Mouse (Mus musculus) spleen, postnatal 36 days (tissue): ENCODE measurements around the gene Ier5.

Experiments
- DNase-seq, 2 experiments: peaks; one replicate each; pipeline ENCODE4 v3.0.0; 2022; ENCODE audit warnings: low spot score in 2 of 2, mixed read lengths in 1 of 2

Ier5 gene

DNA sequence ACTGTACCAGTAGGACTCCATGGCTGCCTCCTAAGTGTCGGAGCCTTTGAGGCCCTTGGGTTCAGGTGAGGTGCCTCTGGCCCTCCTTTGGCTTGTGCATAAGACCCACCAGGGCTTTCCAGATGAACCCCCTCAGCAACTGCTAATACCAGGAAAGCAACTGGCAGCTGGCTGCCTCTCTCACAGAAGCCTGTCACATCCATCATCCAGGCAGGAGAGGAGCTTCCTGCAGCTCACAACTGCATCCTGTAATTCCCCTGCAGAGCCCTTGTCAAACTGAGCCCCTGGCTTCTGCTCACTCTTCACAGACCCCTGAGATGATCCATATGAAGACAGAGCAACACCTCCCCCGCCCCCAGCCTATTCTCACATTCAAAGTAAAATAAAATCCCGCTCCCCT lies 21.8 kb downstream of the Ier5 start:
- DNase-seq, result no peak

DNA sequence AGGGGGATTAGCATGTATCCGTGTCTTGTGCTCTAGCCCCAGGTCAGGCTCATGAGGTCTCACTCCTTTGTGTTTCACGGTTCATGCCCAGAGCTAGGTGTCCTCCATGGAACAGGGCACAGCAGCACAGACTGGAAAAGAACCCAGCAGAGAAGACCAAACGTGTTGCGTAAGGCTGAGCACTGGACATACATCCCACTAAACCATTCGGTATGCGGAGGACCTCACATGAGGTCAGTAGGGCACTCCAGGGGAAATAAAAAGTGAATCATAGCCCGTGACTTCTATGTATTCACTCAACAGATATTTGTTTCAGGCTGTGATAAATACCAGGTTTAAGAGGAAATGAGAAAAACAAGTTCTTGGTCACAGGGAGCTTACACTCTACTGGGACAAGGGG lies 23.6 kb downstream of the Ier5 start:
- no peak for DNase-seq

DNA sequence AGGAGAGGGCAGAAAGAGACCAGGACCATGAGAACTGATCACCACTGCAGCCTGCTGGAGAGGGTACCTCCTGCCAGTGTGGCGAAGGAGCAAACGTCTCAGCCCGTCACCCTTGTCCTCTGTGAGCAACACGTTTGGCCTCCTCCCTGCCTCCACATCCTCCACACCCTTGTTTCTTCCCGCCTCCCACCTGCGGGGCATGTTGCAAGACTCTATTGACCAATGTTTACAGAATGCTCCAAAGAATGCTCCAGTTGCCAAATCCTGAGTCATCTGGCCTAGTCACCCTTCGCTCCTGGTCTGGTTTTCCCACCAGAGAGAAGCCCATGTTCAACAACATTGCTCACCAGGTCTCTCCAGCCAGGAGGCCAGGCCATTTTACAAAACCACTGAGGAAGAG lies 24.6 kb downstream of the Ier5 start:
- no peak for DNase-seq

DNA sequence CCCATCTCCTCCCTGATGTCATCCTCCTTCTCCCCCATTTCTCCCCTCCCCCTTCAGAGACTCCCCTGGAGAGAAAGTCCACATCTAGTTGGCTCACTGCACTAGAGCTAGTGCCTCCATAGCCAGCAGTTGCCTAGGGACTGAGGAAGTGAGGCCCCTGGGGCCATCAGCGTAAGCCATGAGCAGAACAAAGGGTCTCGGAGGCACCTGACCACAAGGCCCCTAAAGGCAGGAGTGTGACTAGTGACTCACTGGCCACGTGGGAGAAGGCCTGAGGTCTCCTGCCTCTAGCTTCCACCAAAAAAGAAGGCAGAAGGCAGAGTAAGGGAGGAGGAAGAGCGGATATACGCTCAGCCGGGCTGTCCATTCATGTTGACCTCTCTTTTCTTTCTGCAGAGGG lies 25.5 kb downstream of the Ier5 start:
- no peak for DNase-seq

DNA sequence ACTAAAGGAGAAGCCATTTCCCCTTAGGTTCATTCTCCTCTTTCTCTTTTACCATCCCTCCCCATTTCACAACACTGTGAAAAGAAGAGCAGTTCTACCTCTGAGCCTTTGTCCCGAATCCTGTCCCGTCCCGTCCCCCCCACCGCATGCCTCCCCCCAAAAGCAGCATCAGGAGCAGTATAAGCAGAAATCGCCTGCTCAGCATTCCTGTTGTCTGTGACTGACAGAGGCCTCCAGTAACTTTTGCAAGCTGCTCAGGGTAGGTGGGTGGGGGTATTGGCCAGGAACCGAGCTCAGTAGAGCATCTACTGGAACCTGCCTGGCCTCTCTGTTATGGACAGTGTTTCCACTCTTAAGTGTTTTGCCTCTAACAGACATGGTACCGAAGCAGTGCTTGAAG lies 26.3 kb downstream of the Ier5 start:
- DNase-seq, result no peak

DNA sequence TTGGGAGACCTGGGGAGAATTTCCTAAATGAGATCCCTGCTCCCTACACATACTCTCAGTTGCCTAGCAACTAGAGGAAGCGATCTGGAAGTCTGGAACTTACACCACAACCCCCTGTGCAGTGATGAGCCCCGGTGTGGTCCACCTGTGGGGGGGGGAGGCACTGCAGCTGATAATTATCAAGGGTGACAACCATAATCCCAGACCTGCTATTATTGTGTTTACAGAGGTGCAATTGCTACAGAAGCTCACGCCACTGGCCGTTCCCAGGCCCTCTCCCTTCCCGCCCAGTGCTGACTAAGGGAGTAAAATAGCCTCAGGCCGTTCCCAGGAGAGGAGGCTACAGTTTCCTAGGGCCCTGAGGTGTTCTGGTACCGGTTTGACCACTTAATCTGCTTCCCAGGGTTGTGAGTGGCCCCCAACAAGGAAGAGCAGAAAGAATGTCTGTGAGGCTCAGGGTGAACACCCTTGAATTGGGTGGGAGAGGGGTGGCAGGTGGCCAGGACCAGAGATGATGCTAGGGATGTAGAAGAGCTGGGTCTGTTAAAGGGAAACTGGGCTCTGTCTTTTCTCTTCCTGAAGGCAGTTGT lies 28.1 kb downstream of the Ier5 start:
- DNase-seq, result no peak

DNA sequence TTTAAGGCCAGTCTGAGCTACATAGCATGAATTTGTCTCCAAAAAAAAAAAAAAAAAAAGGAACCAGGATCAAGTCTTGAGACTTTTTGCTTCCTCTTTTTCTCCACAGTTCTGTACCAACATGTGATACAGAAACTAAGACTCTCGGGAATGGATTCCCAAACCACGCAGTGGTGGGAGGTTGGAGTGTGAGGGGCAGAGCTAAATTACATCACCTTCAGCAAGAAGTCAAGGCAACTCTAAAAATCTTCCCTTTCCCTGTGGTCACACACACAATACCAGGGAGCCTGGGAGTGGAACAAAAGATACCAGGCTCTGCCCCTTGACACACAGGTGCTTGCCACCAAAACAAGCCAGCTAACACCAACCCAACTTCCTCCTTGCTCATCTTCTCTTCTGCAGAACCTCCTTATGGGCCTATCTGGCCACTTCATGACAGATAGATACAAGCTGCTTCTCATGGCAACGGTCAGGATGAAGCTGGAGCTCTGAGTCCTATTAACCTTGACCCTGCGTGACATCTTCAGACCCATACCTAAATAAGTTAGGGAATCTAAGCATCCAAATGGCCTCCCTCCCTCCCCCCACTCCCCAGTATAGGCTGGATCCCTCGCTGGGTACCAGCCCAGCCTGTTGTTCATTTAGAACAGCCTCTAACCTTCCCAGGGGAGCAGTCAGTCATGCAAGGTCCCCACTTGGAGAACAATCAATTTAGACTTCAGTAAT lies 28.7 kb downstream of the Ier5 start:
- DNase-seq, result peak; percentile 51 to 55

DNA sequence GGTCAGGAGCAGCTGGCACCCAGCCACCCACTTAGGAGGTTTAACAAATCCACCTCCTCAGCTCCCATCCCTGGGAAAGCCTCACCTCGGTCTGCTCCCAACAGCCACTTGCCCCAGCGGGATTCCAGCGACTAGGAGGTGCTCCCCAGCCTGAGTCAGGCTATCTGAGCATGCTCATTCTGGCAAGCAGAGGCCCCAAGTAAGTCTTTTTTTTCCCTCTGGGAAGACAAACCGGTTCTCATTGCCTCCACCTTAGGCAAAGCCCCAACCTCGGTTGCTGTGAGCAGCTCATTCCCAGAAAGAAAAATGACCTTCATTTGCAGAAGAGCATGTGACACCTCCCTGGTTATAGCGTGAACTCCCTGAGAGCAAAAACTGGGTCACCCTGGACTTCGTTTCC lies 29.7 kb downstream of the Ier5 start:
- DNase-seq, result no peak

DNA sequence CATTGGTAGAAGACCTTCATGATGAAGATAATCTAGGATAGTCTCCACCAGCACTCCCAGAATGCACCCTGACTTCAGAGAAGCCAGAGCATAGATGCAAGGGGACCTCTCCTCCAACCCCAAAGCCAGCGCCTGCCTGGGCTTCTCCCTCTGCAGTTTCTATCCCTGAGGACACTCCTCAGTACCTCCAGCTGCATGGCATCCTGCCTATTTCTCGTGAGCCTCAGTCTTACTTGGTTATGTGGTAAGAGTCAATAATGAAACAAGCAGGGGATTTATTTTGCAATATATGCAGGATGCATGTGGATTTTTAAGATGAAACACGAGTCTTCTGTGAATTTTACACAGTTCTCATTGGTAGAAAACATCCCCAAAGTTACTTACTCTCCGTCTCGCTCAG lies 33.2 kb downstream of the Ier5 start:
- no peak for DNase-seq

DNA sequence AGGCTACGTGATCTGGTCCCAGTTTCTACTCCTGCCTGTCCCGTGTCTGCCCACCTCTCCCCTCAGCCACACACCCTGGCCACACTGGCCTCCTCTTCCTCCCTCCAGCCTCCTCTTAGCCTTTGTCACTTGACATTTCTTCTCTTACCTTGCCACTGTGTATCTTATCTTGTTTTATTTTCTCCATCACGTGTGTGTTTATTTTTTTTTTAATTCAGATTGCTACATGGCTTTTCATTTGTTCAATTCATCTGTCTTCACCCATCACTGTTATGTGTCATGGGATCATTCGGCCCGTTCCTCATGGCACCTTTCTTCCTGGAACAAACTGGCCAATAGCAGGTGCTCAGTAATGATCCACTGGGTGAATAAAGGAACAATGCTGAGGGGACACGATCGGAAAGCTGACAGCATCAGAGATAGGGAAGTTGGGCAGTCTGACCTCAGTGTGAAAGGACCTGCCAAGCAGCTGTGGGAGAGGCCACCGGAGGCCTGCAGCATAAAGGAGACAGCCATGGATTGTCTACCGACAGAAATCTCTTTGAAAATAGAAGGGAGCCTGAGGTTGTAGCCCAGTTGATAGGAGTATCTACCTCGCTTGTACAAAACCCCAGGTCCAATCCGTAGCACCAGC lies 34.3 kb downstream of the Ier5 start:
- DNase-seq, result no peak

DNA sequence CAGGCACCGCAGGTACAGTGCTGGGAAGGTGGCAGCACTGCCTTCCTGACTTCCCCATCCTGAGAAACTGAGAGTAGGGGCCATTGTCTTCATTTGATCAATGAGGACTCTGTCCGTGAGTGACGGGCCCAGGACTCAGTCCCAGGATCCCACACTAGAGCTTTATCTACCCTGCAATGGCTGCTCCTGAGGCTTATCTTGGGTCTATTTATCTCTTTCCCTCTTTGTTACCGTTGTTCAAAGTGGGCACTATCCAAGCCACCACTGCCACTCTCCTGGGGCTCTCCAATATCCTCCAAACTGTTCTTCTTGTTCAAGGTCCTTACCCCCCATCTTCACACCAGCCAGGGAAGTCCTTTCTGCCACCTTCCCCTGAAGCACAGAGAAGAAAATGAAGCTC lies 34.8 kb downstream of the Ier5 start:
- DNase-seq, result no peak

DNA sequence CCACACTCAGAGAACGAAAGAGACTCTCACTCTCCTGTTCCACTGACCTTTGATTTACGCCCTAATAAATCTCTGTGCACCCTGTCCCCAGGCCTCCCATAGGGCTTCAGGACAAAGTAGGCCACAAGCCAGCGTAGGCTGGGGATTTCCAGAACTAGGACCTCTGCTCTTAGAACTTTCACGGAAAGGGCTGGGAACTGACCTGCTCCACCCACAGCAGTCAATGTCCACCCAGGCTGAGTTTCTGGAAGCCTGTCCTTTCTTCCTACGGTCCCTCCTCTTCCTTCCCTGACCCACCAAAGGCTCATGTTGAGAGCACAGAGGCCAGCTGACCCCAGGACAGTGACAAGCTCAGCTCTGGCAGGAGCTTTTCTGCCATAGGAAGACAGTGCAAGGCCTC lies 35.3 kb downstream of the Ier5 start:
- no peak for DNase-seq

DNA sequence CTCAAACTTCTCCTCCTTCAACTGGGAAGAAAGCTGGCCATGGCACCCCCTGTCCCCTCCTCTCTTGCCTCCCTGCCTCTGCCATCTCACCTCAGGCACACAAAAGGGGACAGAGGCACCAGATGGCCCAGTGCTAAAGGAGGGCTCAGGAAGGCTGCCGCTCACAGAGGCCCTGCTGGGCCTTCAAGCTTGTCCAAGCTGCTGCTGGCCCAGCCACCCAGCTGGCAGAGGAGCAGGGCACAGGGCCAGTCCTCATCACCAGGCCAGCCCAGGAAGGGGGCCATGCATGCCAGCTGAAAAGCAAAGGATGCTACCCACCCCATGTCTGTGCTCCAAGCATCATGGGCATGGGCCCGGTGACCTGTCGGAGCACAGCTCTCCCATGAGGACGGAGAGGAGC lies 36.5 kb downstream of the Ier5 start:
- no peak for DNase-seq

DNA sequence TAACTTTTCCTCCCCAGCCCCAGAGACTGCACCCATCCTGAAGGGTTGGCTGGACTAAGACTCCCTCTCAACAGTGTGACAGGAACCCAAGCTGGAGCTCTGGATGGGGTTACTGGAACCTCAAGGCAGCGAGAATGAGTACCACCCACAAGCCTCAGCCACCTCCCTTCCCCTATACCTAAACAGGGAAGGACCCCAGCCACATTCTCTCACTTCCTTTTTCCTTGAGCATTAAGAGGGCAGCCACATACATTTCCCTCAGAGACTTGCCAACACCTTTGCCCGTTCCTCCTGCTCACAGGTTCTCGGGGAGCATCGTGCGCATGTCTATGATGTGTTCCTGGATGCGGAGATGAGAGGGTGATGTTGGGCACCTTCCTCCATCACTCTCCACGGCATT lies 37.4 kb downstream of the Ier5 start:
- peak; percentile 72 to 77 for DNase-seq

DNA sequence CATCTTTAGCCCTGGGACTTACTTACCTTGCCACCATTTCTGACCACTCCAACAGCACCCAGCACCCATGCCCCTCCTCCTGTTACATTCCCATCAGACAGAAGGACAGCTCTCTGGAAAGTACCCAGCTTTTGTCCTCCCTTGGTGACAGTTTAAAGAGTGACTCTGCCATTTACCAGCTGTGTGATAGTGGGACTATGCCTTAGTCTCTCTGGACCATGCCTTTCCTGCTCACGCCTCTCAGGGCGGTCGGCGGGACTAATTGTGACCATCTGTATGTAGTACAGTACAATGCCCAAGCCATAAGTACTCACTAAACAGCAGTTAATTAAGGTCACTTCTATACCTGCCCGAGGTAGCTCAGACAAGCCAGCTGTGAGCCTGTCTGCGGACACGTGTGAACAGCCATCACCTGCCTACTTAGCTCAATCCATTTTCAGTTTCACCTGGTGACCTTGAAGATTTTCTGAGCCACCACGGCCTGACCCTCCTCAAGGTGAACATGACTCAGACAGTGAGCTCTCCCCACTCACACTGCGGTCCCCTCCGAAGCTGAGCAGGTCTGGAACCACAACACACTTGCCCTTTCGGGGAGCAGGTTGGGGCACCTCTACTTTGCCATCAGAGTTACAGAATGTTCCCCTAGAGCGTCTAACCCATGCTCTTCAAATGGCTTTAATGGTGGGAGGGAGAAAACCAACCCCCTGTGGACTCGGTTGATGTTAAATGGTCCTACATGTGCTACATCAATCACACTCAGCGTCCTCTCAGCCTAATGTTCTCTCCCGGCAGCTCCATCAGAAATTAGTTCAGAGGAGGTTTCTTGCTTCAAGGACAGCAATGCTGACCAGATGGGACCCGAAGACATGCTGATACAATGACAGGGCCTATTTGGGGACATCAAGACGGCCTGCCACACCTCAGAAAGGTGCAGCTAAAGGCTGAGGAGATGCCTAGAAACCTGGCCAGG lies 38.3 kb downstream of the Ier5 start:
- DNase-seq, result no peak

DNA sequence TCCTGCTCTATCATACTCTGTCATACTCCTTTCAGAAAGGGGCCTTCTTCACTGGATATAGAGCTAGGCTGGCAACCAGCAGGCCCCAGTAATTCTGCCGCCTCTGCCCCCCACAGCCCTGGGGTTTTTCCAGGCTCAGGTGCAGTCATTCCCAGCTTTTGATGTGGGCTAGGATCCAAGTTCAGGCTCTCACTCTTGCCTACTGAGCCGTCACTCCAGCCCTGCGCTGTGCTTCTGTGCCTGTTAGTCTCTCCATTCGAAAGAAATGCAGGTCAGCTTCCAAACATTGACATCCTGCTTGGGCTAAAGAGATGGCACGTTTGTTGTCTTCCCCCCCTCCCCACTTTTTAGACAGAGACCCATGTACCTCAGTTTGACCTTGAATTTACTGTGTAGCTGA lies 39.2 kb downstream of the Ier5 start:
- DNase-seq, result no peak

DNA sequence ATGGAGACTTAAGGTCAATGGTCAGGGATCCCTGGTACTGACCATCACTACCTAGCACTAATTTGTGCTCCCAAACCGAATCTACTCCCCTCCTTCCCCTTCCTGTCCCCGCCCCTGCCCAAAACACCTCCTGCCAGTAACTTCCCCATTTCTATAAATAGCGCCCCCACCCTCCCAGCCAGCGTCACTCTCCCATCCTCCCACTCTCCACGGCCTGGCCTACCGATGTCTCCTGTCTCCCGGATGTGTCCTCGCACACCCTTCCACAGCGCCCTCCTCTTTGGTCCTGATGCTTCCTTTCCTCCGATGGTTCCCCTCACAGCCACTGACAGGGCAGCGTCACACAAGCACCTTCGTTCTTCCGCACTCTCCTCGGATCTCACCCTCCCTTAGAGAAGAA lies 39.9 kb downstream of the Ier5 start:
- DNase-seq, result peak; percentile 89 to 91

DNA sequence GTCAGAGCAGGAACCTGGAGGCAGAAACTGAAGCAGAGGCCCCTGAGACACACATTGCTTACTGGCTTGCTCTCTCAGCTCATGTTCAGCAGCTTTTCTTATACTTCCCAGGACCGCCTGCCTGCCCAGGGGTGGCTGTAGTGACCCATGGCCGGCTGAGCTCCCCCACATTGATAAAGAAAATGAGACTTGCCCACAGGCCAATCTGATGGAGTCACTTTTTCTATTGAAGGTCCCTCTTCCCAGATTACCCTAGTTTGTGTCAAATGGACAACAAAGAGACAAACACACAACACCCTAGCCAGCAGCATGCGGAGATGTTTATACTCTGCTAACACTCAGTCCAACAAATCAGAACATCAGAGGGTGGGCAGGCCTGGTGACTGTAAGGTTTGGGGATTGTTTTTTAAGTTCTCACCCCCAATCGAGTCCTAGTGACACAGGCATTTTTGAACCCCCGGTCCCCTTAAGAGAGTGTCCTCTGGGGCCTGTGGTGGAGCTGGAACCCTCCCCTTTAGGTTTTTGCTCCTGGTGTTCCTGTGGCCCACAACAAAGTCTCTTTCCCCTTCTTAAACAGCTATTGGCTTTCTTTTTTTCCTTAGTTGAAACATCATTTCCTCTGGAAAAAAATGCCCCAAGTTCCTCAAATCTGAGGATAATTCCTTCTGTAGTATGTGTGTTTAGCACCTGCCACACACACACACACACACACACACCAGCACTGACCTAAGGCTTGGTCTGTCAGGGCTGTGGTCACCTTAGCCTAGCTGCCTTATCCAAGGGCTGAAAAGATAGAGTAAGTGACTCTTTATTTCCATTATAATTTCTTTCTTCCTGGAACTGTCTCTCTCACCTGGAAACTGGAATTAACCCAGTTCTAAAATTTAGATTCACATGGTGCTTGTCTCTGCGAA lies 41.1 kb downstream of the Ier5 start:
- no peak for DNase-seq

DNA sequence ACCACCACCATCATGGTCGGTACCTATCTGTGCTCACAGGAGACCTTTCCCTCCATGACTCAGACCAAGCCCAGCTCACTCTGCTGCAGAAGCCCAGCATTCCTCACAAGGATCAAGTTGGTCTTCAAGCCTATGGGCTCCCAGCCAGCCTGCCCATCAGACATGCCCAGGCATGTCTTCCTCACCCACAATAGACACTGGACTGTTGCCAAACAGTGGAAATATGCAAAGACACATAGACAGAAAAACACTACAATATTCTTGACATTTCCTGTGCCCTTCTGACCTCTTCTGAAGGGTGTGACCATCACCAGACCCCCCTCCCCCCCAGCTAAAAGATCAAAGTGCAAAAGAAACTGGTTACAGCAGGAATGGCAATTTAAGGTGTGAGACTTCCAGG lies 43.3 kb downstream of the Ier5 start:
- no peak for DNase-seq

DNA sequence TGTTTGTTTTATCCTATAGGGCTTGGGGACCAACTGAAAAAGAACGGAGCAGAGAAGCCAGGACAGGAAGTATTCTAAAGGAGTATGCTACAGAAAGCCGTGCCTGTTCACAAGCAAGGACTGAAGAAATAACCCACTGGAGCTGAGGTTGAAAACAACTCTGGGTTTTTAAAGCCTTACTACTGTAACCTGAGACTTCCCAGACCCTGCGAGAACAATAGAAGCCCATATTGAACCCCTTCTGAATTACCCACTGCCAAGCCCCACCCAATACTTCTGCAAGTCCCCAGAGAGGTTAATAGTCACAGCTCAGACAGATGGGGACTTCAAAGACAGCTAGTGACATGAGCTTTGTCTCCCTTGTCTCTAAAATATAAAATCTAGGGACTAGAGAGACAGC lies 44.4 kb downstream of the Ier5 start:
- DNase-seq, result peak in 1 of 2 experiments; percentile 47

DNA sequence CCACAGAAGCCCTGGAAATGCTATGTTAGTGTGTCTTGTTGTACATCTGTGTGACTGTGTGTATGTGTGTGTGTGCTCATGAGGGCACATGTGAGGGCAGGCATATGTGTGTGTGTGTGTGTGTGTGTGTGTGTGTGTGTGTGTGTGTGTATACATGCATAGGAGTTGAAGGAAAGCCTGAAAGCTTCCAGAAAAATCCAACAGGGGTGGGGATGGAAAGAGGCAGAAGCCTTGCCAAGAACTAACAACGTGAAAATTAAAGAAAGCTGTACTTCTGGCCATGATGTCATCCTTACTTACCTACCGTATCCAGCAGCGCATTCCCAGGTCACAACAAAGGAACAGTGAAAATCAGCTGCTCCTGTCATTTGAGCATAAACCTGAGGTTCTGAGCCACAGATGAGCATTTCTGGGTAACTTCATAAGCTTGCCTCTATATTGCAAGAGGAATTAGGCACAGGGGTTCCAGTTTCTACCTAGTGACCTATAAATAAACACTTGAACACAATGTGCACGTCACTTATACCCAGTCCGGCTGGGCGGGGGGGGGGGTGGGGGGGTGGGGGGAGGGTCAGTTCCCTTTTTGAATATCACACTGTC lies 45.0 kb downstream of the Ier5 start:
- DNase-seq, result peak; percentile 45 to 63
